Mouse (Mus musculus) CH12.LX (cell line): Measurements from ENCODE around the gene Ltb. TPM values are rescaled to one million over a fixed set of nuclear protein-coding genes. Genes with fewer than 3 reads are reported as not detected.

Source experiments
- DNase-seq: peaks from one replicate; pipeline ENCODE4 v3.0.0-alpha.2; 2013; ENCODE audit errors: extremely low read depth
- H3K27ac ChIP-seq: 2 replicates; pipeline ENCODE4 v1.5.1; 2012; ENCODE audit warnings: low read depth, mild to moderate bottlenecking, control low read depth, moderate library complexity; ENCODE audit not compliant: insufficient read depth
- H3K27me3 ChIP-seq: replicated peaks from 2 replicates; pipeline ENCODE3; 2012; ENCODE audit warnings: inconsistent platforms
- H3K36me3 ChIP-seq, 2 experiments: replicated peaks in 1 of 2; 2 replicates each; pipeline versions ENCODE3 to v1.6.1; 2012; ENCODE audit warnings: inconsistent platforms in 1 of 2, low read length in 1 of 2, mild to moderate bottlenecking in 1 of 2, mixed read lengths in 1 of 2, moderate library complexity in 1 of 2; ENCODE audit not compliant: control insufficient read depth in 1 of 2, insufficient read depth in 1 of 2
- H3K4me1 ChIP-seq, 2 experiments: 2 replicates each; pipeline ENCODE4 v1.6.1; 2012; ENCODE audit warnings: inconsistent platforms in 1 of 2, moderate library complexity in 1 of 2; ENCODE audit not compliant: insufficient read depth in 2 of 2, control insufficient read depth in 1 of 2
- H3K4me2 ChIP-seq: 2 replicates; pipeline ENCODE4 v1.6.1; 2012; ENCODE audit warnings: low read depth, mild to moderate bottlenecking, control low read depth; ENCODE audit not compliant: poor library complexity, insufficient read depth, severe bottlenecking
- H3K4me3 ChIP-seq, 3 experiments: fragments of 150-350 bp in 1 of 3; sonication (generic) in 1 of 3; replicated peaks in 1 of 3; 2 replicates each; pipeline versions ENCODE3 to v1.5.1; 2011 to 2012; ENCODE audit warnings: low read depth in 2 of 3, low read length in 2 of 3, mild to moderate bottlenecking in 2 of 3, moderate library complexity in 2 of 3, control low read depth in 1 of 3, improper control_type of control experiment in 1 of 3, inconsistent platforms in 1 of 3, mixed read lengths in 1 of 3; ENCODE audit not compliant: poor library complexity in 1 of 3
- H3K79me2 ChIP-seq: replicated peaks from 2 replicates; pipeline ENCODE4 v1.6.1; 2012; ENCODE audit warnings: mild to moderate bottlenecking, moderate library complexity; ENCODE audit not compliant: control insufficient read depth, poor library complexity, insufficient read depth, severe bottlenecking; ENCODE audit errors: extremely low read depth
- H3K9ac ChIP-seq: 2 replicates; pipeline ENCODE4 v1.6.1; 2012; ENCODE audit warnings: low read depth, mild to moderate bottlenecking, control low read depth, moderate library complexity; ENCODE audit not compliant: insufficient read depth
- H3K9me3 ChIP-seq: replicated peaks from 2 replicates; pipeline ENCODE3; 2012; ENCODE audit warnings: low read length, inconsistent platforms, mixed read lengths
- BHLHE40 ChIP-seq: IDR thresholded peaks from 2 replicates; pipeline ENCODE4 v1.6.1; 2011; ENCODE audit warnings: mild to moderate bottlenecking, low read depth, low read length, improper control_type of control experiment
- CHD1 ChIP-seq: IDR thresholded peaks from 2 replicates; pipeline ENCODE4 v1.6.1; 2012; ENCODE audit warnings: low read depth, low read length, improper control_type of control experiment, inconsistent platforms
- CHD2 ChIP-seq: IDR thresholded peaks from 2 replicates; pipeline ENCODE4 v1.6.1; 2011; ENCODE audit warnings: low read length, improper control_type of control experiment
- CTCF ChIP-seq, 2 experiments: IDR thresholded peaks in 1 of 2; conservative IDR thresholded peaks in 1 of 2; 2 replicates each; pipeline ENCODE4 v1.5.1; 2011 to 2012; ENCODE audit warnings: low read depth in 2 of 2, low read length in 2 of 2, improper control_type of control experiment in 1 of 2, inconsistent platforms in 1 of 2, mild to moderate bottlenecking in 1 of 2, moderate library complexity in 1 of 2
- E2F4 ChIP-seq: IDR thresholded peaks from 2 replicates; pipeline ENCODE4 v1.6.1; 2011; ENCODE audit warnings: low read depth, low read length, improper control_type of control experiment; ENCODE audit not compliant: insufficient replicate concordance
- EP300 ChIP-seq: IDR thresholded peaks from 2 replicates; pipeline ENCODE4 v1.6.1; 2011; ENCODE audit warnings: low read length, improper control_type of control experiment
- ETS1 ChIP-seq: conservative IDR thresholded peaks from 2 replicates; pipeline ENCODE4 v1.6.1; 2012; ENCODE audit warnings: low read depth, mild to moderate bottlenecking, inconsistent platforms, low read length, improper control_type of control experiment, moderate library complexity
- GABPA ChIP-seq: IDR thresholded peaks from 2 replicates; pipeline ENCODE4 v1.6.1; 2012; ENCODE audit warnings: low read depth, low read length, improper control_type of control experiment, inconsistent platforms; ENCODE audit not compliant: insufficient replicate concordance
- HCFC1 ChIP-seq: IDR thresholded peaks from 2 replicates; pipeline ENCODE4 v1.6.1; 2012; ENCODE audit warnings: low read depth, mild to moderate bottlenecking, inconsistent platforms, low read length, improper control_type of control experiment
- IRF4 ChIP-seq: IDR thresholded peaks from 2 replicates; pipeline ENCODE4 v1.6.1; 2014; ENCODE audit warnings: low read depth, mild to moderate bottlenecking, inconsistent platforms, low read length, improper control_type of control experiment
- JUN ChIP-seq: IDR thresholded peaks from 2 replicates; pipeline ENCODE4 v1.6.1; 2011; ENCODE audit warnings: low read depth, mild to moderate bottlenecking, low read length, improper control_type of control experiment, moderate library complexity; ENCODE audit not compliant: insufficient read depth
- KAT2A ChIP-seq: IDR thresholded peaks from 2 replicates; pipeline ENCODE4 v1.6.1; 2012; ENCODE audit warnings: low read length, improper control_type of control experiment, inconsistent platforms; ENCODE audit not compliant: insufficient replicate concordance
- MAX ChIP-seq: IDR thresholded peaks from 2 replicates; pipeline ENCODE4 v1.6.1; 2011; ENCODE audit warnings: low read length, improper control_type of control experiment
- MAZ ChIP-seq: IDR thresholded peaks from 2 replicates; pipeline ENCODE4 v1.6.1; 2012; ENCODE audit warnings: low read depth, mild to moderate bottlenecking, inconsistent platforms, low read length, improper control_type of control experiment, moderate library complexity
- MEF2A ChIP-seq: IDR thresholded peaks from 2 replicates; pipeline ENCODE4 v1.6.1; 2014; ENCODE audit warnings: low read depth, mild to moderate bottlenecking, inconsistent platforms, low read length, improper control_type of control experiment, borderline replicate concordance
- MXI1 ChIP-seq: IDR thresholded peaks from 2 replicates; pipeline ENCODE4 v1.6.1; 2011; ENCODE audit warnings: mild to moderate bottlenecking, low read depth, low read length, improper control_type of control experiment
- NELFE ChIP-seq: IDR thresholded peaks from 2 replicates; pipeline ENCODE4 v1.6.1; 2011; ENCODE audit warnings: low read depth, low read length, improper control_type of control experiment
- NRF1 ChIP-seq: IDR thresholded peaks from 2 replicates; pipeline ENCODE4 v1.6.1; 2014; ENCODE audit warnings: low read depth, mild to moderate bottlenecking, inconsistent platforms, low read length, improper control_type of control experiment, moderate library complexity
- PAX5 ChIP-seq: IDR thresholded peaks from 2 replicates; pipeline ENCODE4 v1.6.1; 2012; ENCODE audit warnings: low read length, inconsistent platforms, mixed read lengths
- POLR2A ChIP-seq: IDR thresholded peaks from 2 replicates; pipeline ENCODE4 v1.6.1; 2011; ENCODE audit warnings: low read depth, mild to moderate bottlenecking, improper control_type of control experiment, low read length
- POLR2AphosphoS2 ChIP-seq: IDR thresholded peaks from 2 replicates; pipeline ENCODE4 v1.6.1; 2011; ENCODE audit warnings: low read depth, low read length, improper control_type of control experiment
- RAD21 ChIP-seq: IDR thresholded peaks from 2 replicates; pipeline ENCODE4 v1.6.1; 2011; ENCODE audit warnings: low read depth, mild to moderate bottlenecking, low read length, improper control_type of control experiment, moderate library complexity
- RCOR1 ChIP-seq: conservative IDR thresholded peaks from 2 replicates; pipeline ENCODE4 v1.6.1; 2012; ENCODE audit warnings: low read depth, mild to moderate bottlenecking, inconsistent platforms, low read length, improper control_type of control experiment
- SIN3A ChIP-seq: IDR thresholded peaks from 2 replicates; pipeline ENCODE4 v1.6.1; 2012; ENCODE audit warnings: low read length, improper control_type of control experiment, inconsistent platforms
- SMC3 ChIP-seq: IDR thresholded peaks from 2 replicates; pipeline ENCODE4 v1.6.1; 2011; ENCODE audit warnings: low read depth, low read length, improper control_type of control experiment
- TBP ChIP-seq: conservative IDR thresholded peaks from 2 replicates; pipeline ENCODE4 v1.6.1; 2011; ENCODE audit warnings: low read depth, low read length, improper control_type of control experiment
- TCF12 ChIP-seq: IDR thresholded peaks from 2 replicates; pipeline ENCODE4 v1.6.1; 2014; ENCODE audit warnings: low read depth, mild to moderate bottlenecking, inconsistent platforms, low read length, improper control_type of control experiment
- UBTF ChIP-seq: IDR thresholded peaks from 2 replicates; pipeline ENCODE4 v1.6.1; 2012; ENCODE audit warnings: low read depth, mild to moderate bottlenecking, inconsistent platforms, low read length, improper control_type of control experiment, moderate library complexity
- USF1 ChIP-seq: IDR thresholded peaks from 2 replicates; pipeline ENCODE4 v1.6.1; 2014; ENCODE audit warnings: low read depth, mild to moderate bottlenecking, inconsistent platforms, low read length, improper control_type of control experiment
- USF2 ChIP-seq: conservative IDR thresholded peaks from 2 replicates; pipeline ENCODE4 v1.6.1; 2011; ENCODE audit warnings: low read depth, low read length, improper control_type of control experiment
- ZC3H11A ChIP-seq: IDR thresholded peaks from 2 replicates; pipeline ENCODE4 v1.6.1; 2012; ENCODE audit warnings: low read depth, mild to moderate bottlenecking, inconsistent platforms, low read length, improper control_type of control experiment
- ZKSCAN1 ChIP-seq: IDR thresholded peaks from 2 replicates; pipeline ENCODE4 v1.6.1; 2012; ENCODE audit warnings: low read depth, inconsistent platforms, low read length, improper control_type of control experiment, borderline replicate concordance
- ZNF384 ChIP-seq: IDR thresholded peaks from 2 replicates; pipeline ENCODE4 v1.6.1; 2012; ENCODE audit warnings: low read depth, low read length, improper control_type of control experiment, inconsistent platforms
- dilution Hi-C: fragments of 300-500 bp; cut with MboI; formaldehyde crosslinking; loops from 2 replicates; pipeline ENCODE4 v1.14.3; 2020; ENCODE audit warnings: low sequenced_read_pairs; ENCODE audit not compliant: extremely low pct_unique_long_range_greater_than_20kb, extremely low pct_ligation_motif_present
- in situ Hi-C: fragments of 300-500 bp; cut with MboI; formaldehyde crosslinking; loops from 3 replicates; pipeline ENCODE4 v1.14.3; 2019; ENCODE audit warnings: low sequenced_read_pairs, low pct_ligation_motif_present, low pct_unique_long_range_greater_than_20kb, mixed read lengths
- polyA plus RNA-seq: library from polyadenylated mRNA; unstranded; fragments of >175 nt; gene quantifications from 2 replicates; pipeline ENCODE4 v1.2.1, GENCODE M21; 2012; ENCODE audit warnings: low read depth; ENCODE audit not compliant: insufficient read length
- total RNA-seq, 2 experiments: library from RNA; depleted of rRNA; stranded (reverse); fragments of 300-350 nt in 1 of 2; fragments of >200 nt in 1 of 2; gene quantifications; 2 replicates each; pipeline ENCODE4 v1.2.3; 2012 to 2014

Ltb gene
- total and polyA plus RNA-seq, 3 experiments: 150 to 263 (median 234) TPM

DNA sequence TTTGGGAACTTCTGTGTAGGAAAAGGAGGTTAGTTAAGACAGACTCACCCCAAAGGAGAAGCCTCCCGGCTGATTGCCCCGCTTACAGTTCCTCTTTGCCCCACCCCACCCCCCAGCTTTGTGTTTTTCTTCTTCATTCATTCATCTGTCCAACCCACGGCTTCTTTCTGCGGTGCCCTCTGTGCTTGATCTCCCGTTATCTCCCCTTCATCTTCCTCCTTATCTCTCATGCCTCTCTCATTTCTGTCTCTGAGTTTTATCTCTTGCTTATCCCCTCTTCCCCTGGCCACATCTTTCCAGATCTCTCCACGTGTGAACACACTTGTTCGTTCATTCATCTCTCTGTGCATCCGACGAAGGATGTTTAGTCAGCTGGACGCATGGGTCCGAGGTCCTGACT lies 6.9 kb downstream of the Ltb start:
- no peak for TF ChIP-seq UBTF
- no peak for TF ChIP-seq SIN3A
- TF ChIP-seq ETS1: no peak
- TF ChIP-seq MAZ: no peak
- TF ChIP-seq IRF4: no peak
- no peak for TF ChIP-seq USF1
- no peak for TF ChIP-seq ZC3H11A
- TF ChIP-seq BHLHE40: no peak
- TF ChIP-seq CHD1: 0 out of 2 replicates have a peak, but pooled peaks have one; percentile 25
- no peak for TF ChIP-seq ZNF384
- TF ChIP-seq TCF12: no peak
- no peak for TF ChIP-seq POLR2A
- TF ChIP-seq SMC3: no peak
- TF ChIP-seq RCOR1: no peak
- TF ChIP-seq HCFC1: no peak
- TF ChIP-seq RAD21: no peak
- TF ChIP-seq MXI1: peak; percentile 69
- no peak for TF ChIP-seq KAT2A
- TF ChIP-seq MEF2A: peak; percentile 19; the same call in 1 of the 2 replicates
- TF ChIP-seq CHD2: no peak
- no peak for TF ChIP-seq PAX5
- TF ChIP-seq GABPA: no peak
- no peak for TF ChIP-seq JUN
- TF ChIP-seq MAX: peak; percentile 47; the same call in 1 of the 2 replicates
- no peak for TF ChIP-seq NRF1
- TF ChIP-seq E2F4: no peak
- TF ChIP-seq EP300: no peak
- TF ChIP-seq ZKSCAN1: no peak
- TF ChIP-seq TBP: no peak
- TF ChIP-seq POLR2AphosphoS2: no peak
- TF ChIP-seq CTCF (conservative IDR thresholded peaks at IDR 0.05 in 1 of 2, IDR thresholded peaks at IDR 0.05 in 1 of 2; ENCODE audit: low read depth in 2 of 2, low read length in 2 of 2): no peak
- no peak for TF ChIP-seq USF2
- TF ChIP-seq NELFE: no peak
- Histone ChIP-seq H3K36me3 (peaks cover 3 to 15% of the 10 kb centered on the region in 2 experiments), H3K4me1 (peaks cover 17 to 60% of the 10 kb centered on the region in 2 experiments; a peak in 3 of 4 replicates), H3K9ac (peak overlapping the region; percentile 83), H3K4me2 (peak overlapping the region; percentile 95), H3K4me3 (peak overlapping the region; percentile 68 to 92 (median 73)), H3K79me2 (peaks cover 28% of the 10 kb centered on the region), H3K27me3 (no peaks in the 10 kb centered on the region), H3K27ac (peak overlapping the region; percentile 78), H3K9me3 (no peaks in the 10 kb centered on the region)
- in situ Hi-C loops: no loop called here
- dilution Hi-C loops: no loop called here
- DNase-seq: no peak
